Mouse (Mus musculus) ovary, postnatal 14 days (tissue): ENCODE measurements at regions not wholly inside any gene's neighbourhood (a gene's known extent, or its start where the extent isn't known, plus 50 kb on each side); places are given as distances from the start of the nearest gene placed in this dataset.

Experiments used
- DNase-seq: peaks from one replicate; pipeline ENCODE4 v3.0.0; 2022; ENCODE audit warnings: low spot score

GRCm38 (mm10) chr2:160584568-160584967 is 61.1 kb upstream of the Top1 start:
- DNase-seq, result no peak

GRCm38 (mm10) chr2:160587015-160587835 is 58.5 kb upstream of the Top1 start:
- DNase-seq, result no peak

GRCm38 (mm10) chr2:160588401-160588800 is 57.3 kb upstream of the Top1 start:
- DNase-seq, result no peak

GRCm38 (mm10) chr2:160590209-160590910 is 55.3 kb upstream of the Top1 start:
- no peak for DNase-seq

GRCm38 (mm10) chr2:160591446-160592180 is 54.1 kb upstream of the Top1 start:
- no peak for DNase-seq

GRCm38 (mm10) chr2:160593035-160593434 is 52.7 kb upstream of the Top1 start:
- DNase-seq, result peak; percentile 76
